Mouse (Mus musculus) midbrain, postnatal 0 days (tissue): ENCODE measurements around the gene Eif3f. TPM values are rescaled to one million over a fixed set of nuclear protein-coding genes. Genes with fewer than 3 reads are reported as not detected.
A peak's percentile ranks its signal among the peaks of the same experiment; 100 is the strongest.

Experiments used
- ATAC-seq: fragments of 200-750 bp; cut with Nextera tagmentation; 2 replicates; pipeline ENCODE4 v1.8.0; 2017; ENCODE audit warnings: moderate number of reproducible peaks, mild to moderate bottlenecking, moderate TSS enrichment, moderate library complexity; ENCODE audit not compliant: low FRiP score
- DNase-seq: peaks from one replicate; pipeline ENCODE4 v3.0.0-alpha.2; 2015; ENCODE audit warnings: low spot score
- H3K27ac ChIP-seq: fragments of 300-500 bp; sonication (generic); 2 replicates; pipeline ENCODE4 v1.5.1; 2014; ENCODE audit warnings: low read depth, mild to moderate bottlenecking, low read length, mixed read lengths
- H3K27me3 ChIP-seq: fragments of 300-500 bp; sonication (generic); 2 replicates; pipeline ENCODE4 v1.6.1; 2014; ENCODE audit warnings: low read length, control low read depth, mixed read lengths; ENCODE audit not compliant: insufficient read depth
- H3K36me3 ChIP-seq: fragments of 300-500 bp; sonication (generic); 2 replicates; pipeline ENCODE4 v1.6.1; 2014; ENCODE audit warnings: low read length, control low read depth, mixed read lengths; ENCODE audit not compliant: insufficient read depth
- H3K4me1 ChIP-seq: fragments of 300-500 bp; sonication (generic); 2 replicates; pipeline ENCODE4 v1.6.1; 2014; ENCODE audit warnings: mild to moderate bottlenecking, control low read depth, antibody characterized with exemption, low read length, mixed read lengths; ENCODE audit not compliant: insufficient read depth
- H3K4me2 ChIP-seq: fragments of 300-500 bp; sonication (generic); 2 replicates; pipeline ENCODE4 v1.6.1; 2014; ENCODE audit warnings: low read depth, mild to moderate bottlenecking, low read length, mixed read lengths; ENCODE audit not compliant: poor library complexity, severe bottlenecking
- H3K4me3 ChIP-seq: fragments of 300-500 bp; sonication (generic); 2 replicates; pipeline ENCODE4 v1.5.1; 2014; ENCODE audit warnings: low read depth, mild to moderate bottlenecking, low read length, moderate library complexity
- H3K9ac ChIP-seq: fragments of 300-500 bp; sonication (generic); replicated peaks from 2 replicates; pipeline ENCODE4 v1.6.1; 2014; ENCODE audit warnings: mild to moderate bottlenecking, low read length, moderate library complexity, mixed read lengths; ENCODE audit not compliant: poor library complexity, severe bottlenecking
- H3K9me3 ChIP-seq: fragments of 300-500 bp; sonication (generic); 2 replicates; pipeline ENCODE4 v1.6.1; 2016; ENCODE audit warnings: low read length, control low read depth
- CTCF ChIP-seq: IDR thresholded peaks from 2 replicates; pipeline ENCODE4 v1.5.1; 2016; ENCODE audit warnings: antibody characterized with exemption, mild to moderate bottlenecking
- WGBS: fragments of 180-500 bp; shearing (Covaris S2); extraction: QIAGEN DNeasy Blood & Tissue Kit; methylation state at CpG from one replicate; pipeline ENCODE4 v1.1.7; 2014; 5-methylcytosine and 5-hydroxymethylcytosine counted together
- polyA plus RNA-seq: library from polyadenylated mRNA; unstranded; fragments of >200 nt; fragmentation: Nextera tagmentation; extraction: Ambion mirVana; gene quantifications from 2 replicates; pipeline ENCODE4 v1.2.1, GENCODE M21; 2015
- total RNA-seq: library from RNA; depleted of rRNA; stranded (reverse); fragments of >200 nt; gene quantifications from 2 replicates; pipeline ENCODE4 v1.2.3, GENCODE M21; 2014; rRNA removed

Eif3f gene
- total RNA-seq, result 121 TPM in 2 replicates
- polyA plus RNA-seq, result 73.9 and 77.8 TPM in 2 replicates

- ATAC-seq (peak; percentile 97), DNase-seq (peak; percentile 99)
- Histone ChIP-seq H3K4me3 (peak within 1 kb of the TSS; percentile 100), H3K9me3 (no peaks in the 10 kb centered on the region), H3K4me2 (peak within 1 kb of the TSS; percentile 87), H3K36me3 (peaks cover 19% of the 10 kb centered on the region), H3K27ac (peak within 1 kb of the TSS; percentile 87), H3K9ac (peak within 1 kb of the TSS; percentile 92), H3K27me3 (no peaks in the 10 kb centered on the region), H3K4me1 (peaks cover 11% of the 10 kb centered on the region; the same call in 1 of the 2 replicates)
- peak; percentile 96 for TF ChIP-seq CTCF
- 2% methylated on average over 50 of the region's 50 CpGs for WGBS
These were observed at the start of gene Eif3f for GRCm38 (mm10) chr7:108933794-108934731. Eif3f (plus strand) TSS chr7:108934417.

- no peak for TF ChIP-seq CTCF
- no peak for DNase-seq
- Histone ChIP-seq H3K9me3 (no peaks in the 10 kb centered on the region), H3K36me3 (no peaks in the 10 kb centered on the region), H3K4me2 (no peak within 1 kb of the TSS), H3K4me3 (no peak within 1 kb of the TSS), H3K27ac (no peak within 1 kb of the TSS), H3K4me1 (no peaks in the 10 kb centered on the region), H3K27me3 (no peaks in the 10 kb centered on the region), H3K9ac (no peak within 1 kb of the TSS)
- 81% methylated on average over 4 of the region's 4 CpGs for WGBS
- ATAC-seq, result no peak
These were observed 49.3 kb upstream of the Eif3f start, which contains the start of gene Olfr518 for GRCm38 (mm10) chr7:108884906-108885305. Olfr518 (minus strand) TSS chr7:108885006.

- H3K27ac ChIP-seq, result no peak within 1 kb of the TSS
- H3K4me1 ChIP-seq, result no peaks in the 10 kb centered on the region
- H3K4me2 ChIP-seq, result no peak within 1 kb of the TSS
- DNase-seq (no peak), ATAC-seq (no peak)
- no peaks in the 10 kb centered on the region for H3K9me3 ChIP-seq
- whole genome bisulfite sequencing, result 87% methylated on average over 5 of the region's 5 CpGs
- no peak for TF ChIP-seq CTCF
- H3K27me3 ChIP-seq, result no peaks in the 10 kb centered on the region
- H3K4me3 ChIP-seq, result no peak within 1 kb of the TSS
- H3K9ac ChIP-seq, result no peak within 1 kb of the TSS
- no peaks in the 10 kb centered on the region for H3K36me3 ChIP-seq
These were observed 39.9 kb upstream of the Eif3f start, which contains the start of gene Olfr519 for GRCm38 (mm10) chr7:108894320-108894719. Olfr519 (minus strand) TSS chr7:108894420.

GRCm38 (mm10) chr7:108903969-108904368 is 30.2 kb upstream of the Eif3f start:
- Histone ChIP-seq H3K27ac (no peak overlapping the region), H3K9me3 (no peaks in the 10 kb centered on the region), H3K4me1 (no peaks in the 10 kb centered on the region), H3K27me3 (no peaks in the 10 kb centered on the region), H3K4me2 (no peak overlapping the region), H3K36me3 (no peaks in the 10 kb centered on the region), H3K4me3 (no peak overlapping the region), H3K9ac (no peak overlapping the region)
- DNase-seq (no peak), ATAC-seq (no peak)
- TF ChIP-seq CTCF, result no peak
- WGBS, result 82% methylated on average over 2 of the region's 2 CpGs

- no peak for ATAC-seq
These were observed 7.2 kb upstream of the Eif3f start for GRCm38 (mm10) chr7:108927043-108927442.

More at GRCm38 (mm10) chr7:108927043-108927442, 7.2 kb upstream of the Eif3f start:
- DNase-seq, result no peak
- H3K4me3 ChIP-seq, result no peak overlapping the region
- 72% methylated on average over 4 of the region's 4 CpGs for WGBS
- no peaks in the 10 kb centered on the region; the same call in 1 of the 2 replicates for H3K27me3 ChIP-seq
- H3K9me3 ChIP-seq, result no peaks in the 10 kb centered on the region
- H3K36me3 ChIP-seq, result no peaks in the 10 kb centered on the region
- H3K4me2 ChIP-seq, result no peak overlapping the region
- no peak for TF ChIP-seq CTCF
- no peak overlapping the region for H3K27ac ChIP-seq
- H3K4me1 ChIP-seq, result no peaks in the 10 kb centered on the region
- no peak overlapping the region for H3K9ac ChIP-seq
